Mouse (Mus musculus) right cerebral cortex, adult 18-20 months (tissue): Measurements from ENCODE around the gene Zfp568.

Experiments used
- DNase-seq: peaks from one replicate; pipeline ENCODE4 v3.0.0; 2022; ENCODE audit warnings: mixed read lengths

Gene Zfp568

GRCm38 (mm10) chr7:30060341-30060740 is 76.6 kb downstream of the Zfp568 start:
- DNase-seq, result no peak

- no peak for DNase-seq
Measured at GRCm38 (mm10) chr7:30062478-30062877, 78.7 kb downstream of the Zfp568 start.

GRCm38 (mm10) chr7:30064622-30065021 is 80.9 kb downstream of the Zfp568 start:
- DNase-seq, result no peak

- DNase-seq, result peak; percentile 88
Measured at GRCm38 (mm10) chr7:30072146-30073028, 88.6 kb downstream of the Zfp568 start, which contains the start of gene Zfp82. TSS of gene Zfp82 (minus strand) at chr7:30072900.
